ENCODE assay signal across 20 mouse cellular contexts in the genomic region with DNA sequence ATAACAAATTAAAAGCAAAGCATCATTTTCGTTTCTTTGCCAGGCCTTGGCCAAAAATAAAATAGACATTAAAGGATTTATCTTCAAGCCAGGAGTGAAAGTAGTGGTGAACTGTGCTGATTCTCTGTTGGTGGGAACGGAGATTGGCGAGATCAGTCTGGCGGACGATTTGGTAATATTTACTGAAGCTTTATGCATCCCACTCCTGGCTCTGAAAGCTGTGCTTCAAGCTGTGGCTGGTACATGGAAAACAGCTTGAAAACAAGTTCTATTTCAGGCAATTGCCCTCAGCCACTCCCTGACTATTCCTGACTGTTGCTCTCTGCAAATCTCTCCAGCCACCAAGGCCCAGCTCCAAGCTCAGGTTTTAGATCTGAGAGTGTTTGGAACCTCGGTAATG. TPM values are rescaled to one million over a fixed set of nuclear protein-coding genes. Genes with fewer than 3 reads are reported as not detected.
DNase-seq lines count a peak whose midpoint lies in the region; ATAC-seq and TF ChIP-seq lines count a peak whose summit lies in the region.
"Had no signal": no experiment of that assay in that cellular context is flagged by ENCODE, and none has a peak within 500 bp of the region (broad histone marks: within the 10 kb centered on the region; RNA-seq: fewer than 3 reads in every experiment).

No protein-coding gene starts in this region.

- H3K27ac ChIP-seq in left cerebral cortex, adult 2 months: no peak overlapping the region
- no peak overlapping the region for H3K27ac ChIP-seq in hindbrain, embryonic 12.5 days
- H3K27ac ChIP-seq: forebrain, embryonic 13.5 days; hindbrain, postnatal 0 days; liver, embryonic 13.5 days; neural tube, embryonic 13.5 days; stomach, postnatal 0 days had no signal

- ATAC-seq in hindbrain, embryonic 12.5 days (ENCODE audit: low FRiP score): no peak
- ATAC-seq: forebrain, embryonic 13.5 days; hindbrain, postnatal 0 days; lung, postnatal 0 days; Patski had no signal

- no peak overlapping the region for H3K9ac ChIP-seq in hindbrain, embryonic 12.5 days
- H3K9ac ChIP-seq: forebrain, embryonic 13.5 days; liver, embryonic 13.5 days; neural tube, embryonic 13.5 days had no signal

- DNase-seq in cerebellum, postnatal 25 days: peak; percentile 35 to 39
- no peak for DNase-seq in cerebellum, adult 8-10 months
- peak; percentile 8 to 12 for DNase-seq in left cerebral cortex, adult 2 months (ENCODE audit: extremely low spot score in 1 of 2, low spot score in 2 of 2)
- no peak for DNase-seq in left cerebral cortex, adult 11 months (ENCODE audit: low spot score)
- DNase-seq in layer of hippocampus, adult 11-12 months (ENCODE audit: low spot score): peak; percentile 39
- peak; percentile 36 to 64 for DNase-seq in layer of hippocampus, postnatal 14 days (ENCODE audit: low spot score in 2 of 2)
- DNase-seq: B cell, adult 2 months; gastrocnemius, postnatal 10 days; kidney, adult 18-20 months; kidney, postnatal 25 days; liver, embryonic 13.5 days; thymus, postnatal 36 days had no signal

- H3K4me1 ChIP-seq in hindbrain, embryonic 12.5 days: no peaks in the 10 kb centered on the region
- H3K4me1 ChIP-seq: forebrain, embryonic 13.5 days; liver, embryonic 13.5 days; neural tube, embryonic 13.5 days had no signal

- TF ChIP-seq CTCF in left cerebral cortex, adult 2 months (IDR thresholded peaks at IDR 0.05): no peak

- no peak overlapping the region for H3K4me3 ChIP-seq in left cerebral cortex, adult 2 months
- no peak overlapping the region for H3K4me3 ChIP-seq in hindbrain, embryonic 12.5 days
- H3K4me3 ChIP-seq: forebrain, embryonic 13.5 days; liver, embryonic 13.5 days; neural tube, embryonic 13.5 days had no signal

- H3K36me3 ChIP-seq in hindbrain, embryonic 12.5 days: no peaks in the 10 kb centered on the region
- H3K36me3 ChIP-seq: liver, embryonic 13.5 days; neural tube, embryonic 13.5 days had no signal

- intact Hi-C loops in left cerebral cortex, adult 2 months (cut with DNase I): no loop called here

- H3K4me2 ChIP-seq in hindbrain, embryonic 12.5 days (replicated peaks): no peak overlapping the region
- H3K4me2 ChIP-seq: forebrain, embryonic 13.5 days; liver, embryonic 13.5 days; neural tube, embryonic 13.5 days had no signal

- H3K27me3 ChIP-seq in hindbrain, embryonic 12.5 days: no peaks in the 10 kb centered on the region
- H3K27me3 ChIP-seq: forebrain, embryonic 13.5 days; liver, embryonic 13.5 days; neural tube, embryonic 13.5 days had no signal

- H3K9me3 ChIP-seq in hindbrain, embryonic 12.5 days (replicated peaks): no peaks in the 10 kb centered on the region
- H3K9me3 ChIP-seq: forebrain, embryonic 13.5 days; liver, embryonic 13.5 days; neural tube, embryonic 13.5 days had no signal

- WGBS in hindbrain, embryonic 12.5 days: 84% methylated on average over 6 of the region's 6 CpGs

RNA-seq across cellular contexts. Expression of a gene that starts 37.1 kb away (rescaled TPM):
- total RNA-seq in left cerebral cortex, adult 2 months (2021): 10 to 100 TPM; 87.5 to 89.6 TPM
- 10 to 100 TPM; 74.6 to 77.2 TPM for total RNA-seq in layer of hippocampus, postnatal 14 days (2021)
- 43.1 and 45.9 TPM in 2 replicates for polyA plus RNA-seq in hindbrain, embryonic 12.5 days (2016; fragmentation: Nextera tagmentation; extraction: Ambion mirVana)
- total RNA-seq: common myeloid progenitor, adult 5-6 weeks had no signal

Comparison
In these comparisons a context has a peak if more than half of its experiments do, and no peak if none do; other contexts are left out.
1. DNase-seq: peak in cerebellum, postnatal 25 days (2 of 2), left cerebral cortex, adult 2 months (2 of 2), layer of hippocampus, adult 11-12 months (single experiment) and layer of hippocampus, postnatal 14 days (2 of 2); none in cerebellum, adult 8-10 months (single experiment) and left cerebral cortex, adult 11 months (single experiment).